ENCODE assay signal across 10 mouse cellular contexts in genomic region chr1:55192015-55192414, GRCm38 (mm10). TPM values are rescaled to one million over a fixed set of nuclear protein-coding genes. Genes with fewer than 3 reads are reported as not detected.
DNase-seq lines count a peak whose midpoint lies in the region; ATAC-seq lines count a peak whose summit lies in the region.
"Had no signal": no experiment of that assay in that cellular context is flagged by ENCODE, and none has a peak within 500 bp of the region (broad histone marks: within the 10 kb centered on the region; RNA-seq: fewer than 3 reads in every experiment).

No protein-coding gene starts in this region.

- no peaks in the 10 kb centered on the region for H3K36me3 ChIP-seq in heart, embryonic 10.5 days
- H3K36me3 ChIP-seq in hindbrain, embryonic 12.5 days = no peaks in the 10 kb centered on the region; the same call in 1 of the 2 replicates
- no peaks in the 10 kb centered on the region for H3K36me3 ChIP-seq in midbrain, embryonic 11.5 days (ENCODE audit: control insufficient read depth, insufficient read depth, low read length)

- ATAC-seq in hindbrain, embryonic 12.5 days (ENCODE audit: low FRiP score) = peak; percentile 29; the same call in 1 of the 2 replicates
- ATAC-seq in midbrain, embryonic 11.5 days (ENCODE audit: low FRiP score) = peak; percentile 62
- no peak for ATAC-seq in erythroid progenitor cell, adult 5-6 weeks (replicated peaks; ENCODE audit: low FRiP score, poor library complexity, severe bottlenecking)

- H3K27ac ChIP-seq in heart, embryonic 10.5 days = peak overlapping the region; percentile 72
- peak overlapping the region; percentile 40; the same call in 1 of the 2 replicates for H3K27ac ChIP-seq in hindbrain, embryonic 12.5 days
- peak overlapping the region; percentile 20; the same call in 1 of the 2 replicates for H3K27ac ChIP-seq in midbrain, embryonic 11.5 days (ENCODE audit: low read depth, low read length)

- no peaks in the 10 kb centered on the region for H3K27me3 ChIP-seq in heart, embryonic 10.5 days (ENCODE audit: insufficient read depth, poor library complexity, severe bottlenecking)
- no peaks in the 10 kb centered on the region; the same call in 1 of the 2 replicates for H3K27me3 ChIP-seq in hindbrain, embryonic 12.5 days
- no peaks in the 10 kb centered on the region; the same call in 1 of the 2 replicates for H3K27me3 ChIP-seq in midbrain, embryonic 11.5 days (ENCODE audit: control insufficient read depth, insufficient read depth, low read length)

- H3K4me3 ChIP-seq in heart, embryonic 10.5 days = peak overlapping the region; percentile 45; the same call in 1 of the 2 replicates
- H3K4me3 ChIP-seq in hindbrain, embryonic 12.5 days = peak overlapping the region; percentile 27
- H3K4me3 ChIP-seq in midbrain, embryonic 11.5 days (ENCODE audit: low read depth, low read length) = peak overlapping the region; percentile 30

- no peaks in the 10 kb centered on the region for H3K9me3 ChIP-seq in heart, embryonic 10.5 days
- H3K9me3 ChIP-seq in hindbrain, embryonic 12.5 days (replicated peaks) = no peaks in the 10 kb centered on the region
- no peaks in the 10 kb centered on the region for H3K9me3 ChIP-seq in midbrain, embryonic 11.5 days (ENCODE audit: control insufficient read depth, low read length)

- H3K9ac ChIP-seq in hindbrain, embryonic 12.5 days = peak overlapping the region; percentile 33; the same call in 1 of the 2 replicates
- peak overlapping the region; percentile 48; the same call in 1 of the 2 replicates for H3K9ac ChIP-seq in midbrain, embryonic 11.5 days (ENCODE audit: low read length)

- DNase-seq in heart, embryonic 10.5 days (ENCODE audit: low spot score) = no peak
- no peak for DNase-seq in heart, postnatal 4 days
- peak; percentile 82 for DNase-seq in ZHBTc4 (ENCODE audit: low read depth, low spot score)
- DNase-seq in midbrain, embryonic 11.5 days (ENCODE audit: low spot score, missing footprints) = peak; percentile 90
- no peak for DNase-seq in adrenal gland, postnatal 14 days
- DNase-seq in right cerebral cortex, postnatal 10 days (ENCODE audit: low spot score in 2 of 2) = no peak
- DNase-seq: layer of hippocampus, adult 9-11 months; right cerebral cortex, postnatal 25 days had no signal

- 27% methylated on average over 8 of the region's 8 CpGs for WGBS in heart, embryonic 10.5 days
- 20% methylated on average over 8 of the region's 8 CpGs for WGBS in hindbrain, embryonic 12.5 days
- WGBS in midbrain, embryonic 11.5 days = 7% methylated on average over 8 of the region's 8 CpGs

- H3K4me1 ChIP-seq in heart, embryonic 10.5 days = peaks cover 30% of the 10 kb centered on the region
- peaks cover 35% of the 10 kb centered on the region for H3K4me1 ChIP-seq in hindbrain, embryonic 12.5 days
- H3K4me1 ChIP-seq in midbrain, embryonic 11.5 days (ENCODE audit: control insufficient read depth, insufficient read depth, low read length) = peaks cover 20% of the 10 kb centered on the region

- peak overlapping the region; percentile 45 for H3K4me2 ChIP-seq in hindbrain, embryonic 12.5 days (replicated peaks)
- H3K4me2 ChIP-seq in midbrain, embryonic 11.5 days = peak overlapping the region; percentile 51

RNA-seq across cellular contexts. Expression of gene Rftn2, which starts 34.6 kb away (rescaled TPM):
- 3.4 TPM in 2 replicates for polyA plus RNA-seq in heart, embryonic 10.5 days (2016; fragmentation: Nextera tagmentation; extraction: Ambion mirVana)
- 10 to 100 TPM; 13.7 to 15.0 TPM for total RNA-seq in heart, postnatal 4 days (2021)
- 13.0 and 13.6 TPM in 2 replicates for polyA plus RNA-seq in hindbrain, embryonic 12.5 days (2016; fragmentation: Nextera tagmentation; extraction: Ambion mirVana)
- 6.4 and 7.3 TPM in 2 replicates for polyA plus RNA-seq in midbrain, embryonic 11.5 days (2014; fragmentation: Nextera tagmentation; extraction: Ambion mirVana)
- 13.2 and 16.4 TPM in 2 replicates for total RNA-seq in adrenal gland, postnatal 14 days (2021)
- total RNA-seq in erythroid progenitor cell, adult 5-6 weeks (2015; ENCODE audit: low replicate concordance) = not detected in 2 replicates
- not detected in 2 replicates for total RNA-seq in erythroid progenitor cell, adult 5-6 weeks (2017; ENCODE audit: low replicate concordance)

RNA-seq across cellular contexts. Expression of gene Mars2, which starts 45.0 kb away (rescaled TPM):
- polyA plus RNA-seq in heart, embryonic 10.5 days (2016; fragmentation: Nextera tagmentation; extraction: Ambion mirVana) = 3.6 and 4.0 TPM in 2 replicates
- total RNA-seq in heart, postnatal 4 days (2021) = 1 to 10 TPM; 5.1 to 5.5 TPM
- 3.2 and 3.6 TPM in 2 replicates for polyA plus RNA-seq in hindbrain, embryonic 12.5 days (2016; fragmentation: Nextera tagmentation; extraction: Ambion mirVana)
- 2.8 and 2.9 TPM in 2 replicates for polyA plus RNA-seq in midbrain, embryonic 11.5 days (2014; fragmentation: Nextera tagmentation; extraction: Ambion mirVana)
- total RNA-seq in adrenal gland, postnatal 14 days (2021) = 6.4 and 7.1 TPM in 2 replicates
- 0.84 and 1.4 TPM in 2 replicates for total RNA-seq in erythroid progenitor cell, adult 5-6 weeks (2015; ENCODE audit: low replicate concordance)
- 2.7 and 3.7 TPM in 2 replicates for total RNA-seq in erythroid progenitor cell, adult 5-6 weeks (2017; ENCODE audit: low replicate concordance)

Comparison
In these comparisons a context has a peak if more than half of its experiments do, and no peak if none do; other contexts are left out.
1. DNase-seq: peak in ZHBTc4 (single experiment) and midbrain, embryonic 11.5 days (single experiment); none in heart, embryonic 10.5 days (single experiment), heart, postnatal 4 days (single experiment), adrenal gland, postnatal 14 days (single experiment) and right cerebral cortex, postnatal 10 days (0 of 2).
2. H3K27ac ChIP-seq: peak in every context shown above with its lines; median percentile 72 in heart, embryonic 10.5 days; 40 in hindbrain, embryonic 12.5 days; 20 in midbrain, embryonic 11.5 days.
3. RNA of gene Rftn2, which starts 34.6 kb away (total RNA-seq): 13.7 to 15.0 TPM in heart, postnatal 4 days and 13.2 to 16.4 TPM in adrenal gland, postnatal 14 days; not detected in erythroid progenitor cell, adult 5-6 weeks; every median in the first group is over 10 times any median in the second.
4. Peak in every context shown above with its lines, with median percentiles within 50 percentile points of each other: H3K4me3 ChIP-seq.